Mouse (Mus musculus) ovary, postnatal 10 days (tissue): ENCODE results near the gene Ccdc182.

Experiments
- DNase-seq: peaks from one replicate; pipeline ENCODE4 v3.0.0; 2022; ENCODE audit warnings: low spot score

Ccdc182 gene

DNA sequence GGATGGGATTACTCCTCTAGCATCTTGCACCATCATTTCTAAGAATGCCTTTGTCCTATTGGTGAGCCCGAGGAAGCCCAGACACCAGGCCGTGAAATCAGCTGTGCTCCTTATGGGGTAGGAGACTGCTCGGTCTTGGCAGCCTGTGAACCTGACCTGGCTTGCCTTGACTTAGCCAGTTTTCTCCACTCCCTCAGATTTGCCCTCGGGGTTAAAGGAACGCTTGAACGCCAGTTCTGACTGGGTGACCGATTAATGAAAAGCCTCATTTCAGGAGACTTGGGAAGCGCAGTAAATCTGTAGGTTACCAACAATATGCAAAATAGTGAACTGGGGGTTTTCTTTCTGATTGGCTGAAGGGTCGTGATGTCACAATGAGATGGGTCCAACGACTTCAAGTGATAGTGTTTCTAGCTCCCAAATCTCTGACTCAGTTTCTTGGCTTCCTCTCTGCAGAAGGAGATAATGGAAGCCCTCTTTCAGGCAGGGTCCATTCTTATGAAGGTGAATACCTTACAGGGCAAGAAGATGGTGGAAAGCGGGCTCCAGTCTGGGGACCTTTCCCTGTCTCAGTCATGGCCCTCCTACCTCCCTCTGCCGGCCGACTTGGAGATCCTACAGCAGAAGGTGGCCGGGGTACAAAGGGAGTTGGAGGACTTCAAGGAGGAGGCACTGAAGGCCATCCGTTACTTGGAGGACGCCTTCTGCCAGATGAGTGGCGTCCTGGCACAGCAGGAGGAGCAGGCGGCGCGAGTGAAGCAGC lies at the start of gene Ccdc182:
Ccdc182 (plus strand) TSS at position 428 of the 763 bp plus-strand sequence.
- no peak for DNase-seq

GRCm38 (mm10) chr11:88245581-88246170 lies 48.2 kb upstream of the Ccdc182 start:
- DNase-seq, result no peak

- DNase-seq, result no peak
Observed at GRCm38 (mm10) chr11:88248636-88249035, 45.2 kb upstream of the Ccdc182 start.

- no peak for DNase-seq
Observed at GRCm38 (mm10) chr11:88250568-88250967, 43.3 kb upstream of the Ccdc182 start.

- DNase-seq, result no peak
Observed at GRCm38 (mm10) chr11:88251295-88251694, 42.6 kb upstream of the Ccdc182 start.

DNA sequence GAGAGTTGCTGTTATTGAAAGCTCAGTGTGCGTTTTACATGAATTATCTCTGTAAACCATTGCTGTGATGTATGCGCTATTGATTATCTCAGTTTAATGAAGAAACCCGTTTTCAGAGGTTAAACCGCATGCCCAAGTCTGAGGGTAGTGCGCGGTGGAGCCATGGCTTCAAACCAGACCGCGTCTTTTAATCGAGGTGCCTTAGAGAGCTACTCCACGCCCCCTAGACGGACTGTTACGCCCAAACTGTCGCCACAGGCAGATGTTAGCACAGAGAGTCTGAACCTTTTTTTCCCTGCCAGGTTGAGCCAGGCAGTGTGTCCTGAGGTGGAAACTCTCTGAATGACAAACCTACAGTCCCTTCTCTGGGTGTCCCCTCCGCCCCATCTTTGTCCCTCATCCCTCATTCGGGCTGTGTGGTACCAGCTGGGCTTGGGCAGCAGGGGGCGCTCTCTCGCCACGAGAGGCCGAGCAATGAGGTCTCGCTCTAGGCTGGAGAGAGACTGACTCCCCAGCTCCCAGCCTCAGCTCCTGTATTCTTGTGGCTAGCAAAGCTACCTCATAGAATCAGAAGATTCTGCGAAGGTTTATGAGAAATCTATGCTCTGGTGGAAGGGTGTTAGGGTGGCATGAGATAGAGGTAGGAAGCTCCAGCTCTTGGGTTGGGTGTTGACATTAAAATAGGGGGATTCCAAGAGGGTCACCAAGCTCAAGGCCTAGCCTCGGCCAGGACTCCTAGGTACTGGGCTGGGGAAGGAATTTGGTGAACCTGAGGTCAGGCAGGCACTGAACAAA lies 41.7 kb upstream of the Ccdc182 start:
- DNase-seq, result peak; percentile 78

DNA sequence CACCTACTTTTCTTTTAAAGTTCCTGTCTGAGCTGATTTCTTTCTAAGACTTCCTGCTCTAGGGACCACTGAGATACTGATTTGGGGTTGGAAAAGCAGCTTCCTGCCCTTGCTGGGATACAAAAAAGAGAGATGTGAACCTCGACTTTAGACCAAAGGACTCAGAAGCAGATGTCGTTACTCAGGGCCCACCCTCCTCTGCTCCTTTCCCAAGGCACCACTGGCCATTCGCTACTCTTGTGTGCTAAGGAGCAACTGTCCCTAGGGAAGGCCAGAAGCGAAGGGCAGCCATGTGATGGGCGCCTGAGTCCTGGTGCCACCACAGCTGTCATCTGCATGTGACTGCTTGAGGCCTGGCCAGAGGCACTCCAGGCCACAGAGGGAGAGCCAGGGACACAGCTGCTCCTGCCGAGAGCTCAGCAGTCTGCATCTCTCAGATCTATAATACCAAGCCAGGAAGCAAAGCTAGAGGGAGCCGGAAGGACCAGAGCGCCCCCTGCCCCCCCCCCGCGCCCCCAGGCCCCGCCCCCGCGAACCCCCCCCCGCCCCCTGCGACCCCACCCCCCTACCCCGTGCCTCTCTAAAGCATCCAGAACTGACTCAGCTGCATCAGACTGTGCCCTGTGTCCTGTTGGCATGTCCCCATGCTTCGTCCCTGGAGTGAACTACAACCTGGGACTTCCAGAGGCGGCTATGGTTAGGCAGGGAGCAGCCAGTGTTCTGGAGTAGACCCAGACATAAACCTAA lies 40.9 kb upstream of the Ccdc182 start:
- DNase-seq, result no peak

DNA sequence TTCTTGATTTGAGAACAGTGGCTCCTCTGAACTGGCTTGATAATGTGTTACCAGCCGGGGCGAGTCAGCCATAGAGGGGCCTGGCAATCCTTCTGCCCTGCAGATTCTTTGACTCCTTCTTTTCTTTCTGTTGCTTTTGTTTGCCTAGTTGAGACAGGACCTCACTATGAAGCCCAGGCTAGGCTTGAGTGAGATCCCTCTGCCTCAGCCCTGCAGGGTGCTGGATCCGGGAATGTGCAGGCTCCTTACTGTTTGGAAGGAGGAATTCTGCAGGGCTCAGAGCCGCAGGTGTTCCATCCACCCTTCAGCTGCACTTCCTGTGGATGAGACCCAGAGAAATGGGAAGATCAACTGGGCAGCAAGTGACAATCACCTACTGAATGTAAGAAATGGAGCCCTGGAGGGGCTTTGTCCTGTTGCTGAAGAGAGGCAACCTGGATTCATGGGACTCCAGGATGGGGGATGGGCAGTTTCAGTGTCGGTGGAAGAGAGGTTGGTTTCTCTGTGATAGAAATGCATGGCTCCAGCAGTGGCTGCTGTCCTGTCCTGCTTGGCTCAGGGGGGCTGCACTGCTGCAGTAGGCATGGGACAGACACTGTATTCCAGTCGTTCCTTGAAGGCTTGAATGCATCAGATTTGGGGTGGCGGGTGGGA lies 40.2 kb upstream of the Ccdc182 start:
- no peak for DNase-seq

- no peak for DNase-seq
Observed at GRCm38 (mm10) chr11:88257700-88258099, 36.2 kb upstream of the Ccdc182 start.

- no peak for DNase-seq
Observed at GRCm38 (mm10) chr11:88258212-88258611, 35.6 kb upstream of the Ccdc182 start.

DNA sequence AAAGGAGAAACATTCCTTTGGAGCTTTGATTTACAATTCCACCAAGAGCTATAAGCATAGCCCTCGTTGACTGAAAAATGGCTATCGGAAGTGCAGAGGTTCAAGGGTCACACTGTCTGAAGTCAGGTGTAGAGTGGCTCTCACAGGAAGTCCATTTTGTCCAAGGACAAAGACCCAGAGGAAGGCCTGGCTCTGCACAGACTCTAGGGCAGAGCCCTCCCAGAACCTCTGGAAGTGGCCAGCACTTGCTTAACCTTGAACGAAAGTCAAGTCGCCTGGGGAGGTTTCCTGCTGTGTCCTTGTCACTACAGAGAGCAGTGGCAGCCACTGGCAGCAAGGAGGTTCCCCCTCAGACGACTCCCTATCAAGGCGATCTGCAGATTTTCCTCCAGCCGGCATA lies 33.4 kb upstream of the Ccdc182 start:
- no peak for DNase-seq

DNA sequence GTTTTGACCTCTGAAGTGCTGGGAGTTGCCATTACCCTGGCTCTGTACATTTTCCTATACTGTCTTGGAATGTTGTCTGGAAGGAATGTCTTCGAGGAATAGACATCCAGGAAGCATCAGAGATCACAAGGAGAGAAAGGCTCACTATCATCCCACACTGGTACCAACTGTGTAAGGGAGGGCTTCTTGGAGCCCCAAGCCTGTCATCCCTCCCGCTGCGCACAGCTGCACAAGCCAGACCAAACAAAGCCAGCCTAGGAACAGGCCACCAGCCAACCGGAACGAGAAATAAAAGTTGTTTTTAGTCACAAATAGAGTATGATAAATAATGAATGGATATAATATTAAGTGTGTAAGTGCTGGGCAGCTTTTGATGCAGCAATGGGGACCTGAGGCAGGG lies 29.0 kb upstream of the Ccdc182 start:
- no peak for DNase-seq

GRCm38 (mm10) chr11:88266311-88266710 lies 27.5 kb upstream of the Ccdc182 start:
- DNase-seq, result no peak

- DNase-seq, result no peak
Observed at GRCm38 (mm10) chr11:88271870-88272269, 22.0 kb upstream of the Ccdc182 start.

- no peak for DNase-seq
Observed at GRCm38 (mm10) chr11:88274111-88274879, 19.6 kb upstream of the Ccdc182 start.

DNA sequence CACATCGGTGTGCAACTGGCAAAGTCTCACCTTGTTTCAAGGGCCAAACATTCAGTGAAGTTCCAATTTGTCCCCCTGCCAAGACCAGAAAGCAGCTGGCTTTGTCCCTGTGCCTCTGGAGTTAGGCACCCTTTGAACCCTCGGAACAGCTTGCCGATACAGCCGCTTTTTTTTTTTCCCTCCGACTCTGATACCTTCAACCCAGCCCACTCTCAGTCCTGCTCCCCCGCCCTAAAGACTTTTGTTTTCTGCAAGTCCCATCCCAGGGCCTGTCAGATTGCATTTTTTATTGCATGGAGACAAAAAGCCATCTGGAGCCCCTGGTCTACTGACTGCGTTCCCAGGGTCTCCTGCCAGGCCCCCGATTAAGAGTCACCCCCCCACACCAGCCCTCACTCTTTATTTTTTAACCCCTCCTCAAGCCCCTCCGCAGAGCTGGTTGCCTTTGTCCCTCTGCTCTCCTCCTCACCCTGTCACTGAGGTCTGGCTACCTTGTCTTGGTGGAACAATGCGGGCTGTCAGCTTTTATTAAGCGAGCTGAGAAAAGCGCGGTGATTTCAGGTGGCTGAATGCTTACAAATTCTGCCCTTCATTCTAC lies 18.9 kb upstream of the Ccdc182 start:
- DNase-seq, result no peak

- no peak for DNase-seq
Observed at GRCm38 (mm10) chr11:88275949-88276348, 17.9 kb upstream of the Ccdc182 start.

GRCm38 (mm10) chr11:88276534-88277308 lies 17.1 kb upstream of the Ccdc182 start:
- DNase-seq, result no peak

GRCm38 (mm10) chr11:88279006-88279405 lies 14.9 kb upstream of the Ccdc182 start:
- no peak for DNase-seq

GRCm38 (mm10) chr11:88280426-88280836 lies 13.4 kb upstream of the Ccdc182 start:
- DNase-seq, result no peak
